Comparison of ENCODE assay signal across 9 mouse cellular contexts in the genomic region with DNA sequence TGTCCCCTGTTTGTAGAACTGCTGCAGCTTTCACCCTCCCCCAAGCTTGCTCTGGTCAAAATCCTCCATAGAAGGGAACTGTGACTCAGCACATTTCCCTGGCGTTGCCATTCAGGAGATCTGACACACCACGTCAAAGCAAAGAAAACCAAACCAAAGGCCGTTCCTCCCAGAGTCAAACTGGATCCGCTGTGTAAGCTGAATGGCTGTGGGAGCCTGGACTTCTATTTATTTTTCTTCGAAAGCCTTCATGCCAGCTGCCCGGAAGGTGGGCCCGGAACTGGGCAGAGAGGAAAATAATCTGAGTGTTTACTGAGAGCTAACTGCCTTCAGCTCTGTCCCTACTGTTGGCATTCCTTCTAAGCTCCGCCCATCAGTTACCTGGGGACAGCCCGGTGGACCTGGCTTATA. TPM values are rescaled to one million over a fixed set of nuclear protein-coding genes. Genes with fewer than 3 reads are reported as not detected.
DNase-seq lines count a peak whose midpoint lies in the region; ATAC-seq lines count a peak whose summit lies in the region.
"Had no signal": no experiment of that assay in that cellular context is flagged by ENCODE, and none has a peak within 500 bp of the region (broad histone marks: within the 10 kb centered on the region; RNA-seq: fewer than 3 reads in every experiment).

No protein-coding gene starts in this region.

- H3K4me2 ChIP-seq in limb, embryonic 13.5 days (replicated peaks): peak overlapping the region; percentile 25; the same call in 1 of the 2 replicates
- H3K4me2 ChIP-seq in midbrain, embryonic 16.5 days (ENCODE audit: low read length): no peak overlapping the region

- peaks cover 10% of the 10 kb centered on the region for H3K4me1 ChIP-seq in limb, embryonic 13.5 days
- peaks cover 19% of the 10 kb centered on the region for H3K4me1 ChIP-seq in midbrain, embryonic 16.5 days (ENCODE audit: control insufficient read depth, insufficient read depth, low read length)

- no peaks in the 10 kb centered on the region for H3K27me3 ChIP-seq in limb, embryonic 13.5 days
- H3K27me3 ChIP-seq in midbrain, embryonic 16.5 days (ENCODE audit: control insufficient read depth, insufficient read depth, low read depth, low read length): no peaks in the 10 kb centered on the region

- peak; percentile 51 for DNase-seq in gastrocnemius, adult 18-20 months (ENCODE audit: low spot score)
- no peak for DNase-seq in gastrocnemius, postnatal 25 days
- DNase-seq in adrenal gland, adult 2 months: peak; percentile 81
- peak; percentile 48 to 51 for DNase-seq in heart, postnatal 10 days
- DNase-seq in gastrocnemius, postnatal 4 days (ENCODE audit: low spot score in 2 of 2): no peak
- no peak for DNase-seq in B cell, adult 2 months

- no peaks in the 10 kb centered on the region for H3K9me3 ChIP-seq in limb, embryonic 13.5 days
- H3K9me3 ChIP-seq in midbrain, embryonic 16.5 days (replicated peaks; ENCODE audit: control insufficient read depth, low read length, poor library complexity, severe bottlenecking): no peaks in the 10 kb centered on the region

- no peaks in the 10 kb centered on the region for H3K36me3 ChIP-seq in limb, embryonic 13.5 days
- H3K36me3 ChIP-seq in midbrain, embryonic 16.5 days (ENCODE audit: control insufficient read depth, insufficient read depth, low read length): no peaks in the 10 kb centered on the region
- H3K36me3 ChIP-seq: G1E had no signal

- intact Hi-C loops in heart, postnatal 10 days (cut with DNase I): no loop called here

- H3K4me3 ChIP-seq in limb, embryonic 13.5 days: no peak overlapping the region
- H3K4me3 ChIP-seq in midbrain, embryonic 16.5 days (ENCODE audit: low read depth, low read length): no peak overlapping the region

- WGBS in limb, embryonic 13.5 days: 48% methylated on average over 9 of the region's 9 CpGs
- WGBS in midbrain, embryonic 16.5 days: 33% methylated on average over 9 of the region's 9 CpGs

- no peak for ATAC-seq in limb, embryonic 13.5 days (ENCODE audit: low FRiP score, low read depth)
- ATAC-seq in midbrain, embryonic 16.5 days: no peak

- H3K27ac ChIP-seq in limb, embryonic 13.5 days: no peak overlapping the region
- peak overlapping the region; percentile 17; the same call in 1 of the 2 replicates for H3K27ac ChIP-seq in midbrain, embryonic 16.5 days (ENCODE audit: low read length)

- H3K9ac ChIP-seq in limb, embryonic 13.5 days: no peak overlapping the region
- H3K9ac ChIP-seq in midbrain, embryonic 16.5 days (ENCODE audit: low read depth, low read length): no peak overlapping the region

RNA-seq across cellular contexts. Expression of a gene that starts 42.9 kb away (rescaled TPM):
- total RNA-seq in gastrocnemius, adult 18-20 months (2021): 10 to 100 TPM in 1 of 2 experiments, 1 to 10 TPM in 1; 9.1 to 10.2 TPM
- total RNA-seq in gastrocnemius, postnatal 25 days (2021): 1 to 10 TPM; 2.8 to 8.5 TPM
- 1 to 10 TPM; 6.4 to 8.8 TPM for total RNA-seq in adrenal gland, adult 2 months (2021)
- polyA plus RNA-seq in adrenal gland, adult 2 months (2012; rRNA removed): 2.4 TPM in 2 replicates
- 1 to 10 TPM; 2.5 to 3.0 TPM for total RNA-seq in heart, postnatal 10 days (2021)
- polyA plus RNA-seq in limb, embryonic 13.5 days (2015; fragmentation: Nextera tagmentation; extraction: Ambion mirVana): 1.9 and 2.1 TPM in 2 replicates
- polyA plus RNA-seq in midbrain, embryonic 16.5 days (2015; fragmentation: Nextera tagmentation; extraction: Ambion mirVana): 1.9 and 2.1 TPM in 2 replicates
- total RNA-seq in gastrocnemius, postnatal 4 days (2021): 1 to 10 TPM; 3.2 to 3.7 TPM
- polyA plus RNA-seq: G1E had no signal

Comparison
In these comparisons a context has a peak if more than half of its experiments do, and no peak if none do; other contexts are left out.
1. DNase-seq: peak in gastrocnemius, adult 18-20 months (single experiment), adrenal gland, adult 2 months (single experiment) and heart, postnatal 10 days (2 of 2); none in gastrocnemius, postnatal 25 days (single experiment), gastrocnemius, postnatal 4 days (0 of 2) and B cell, adult 2 months (0 of 2).